Mouse (Mus musculus) kidney, adult 2 months (tissue): ENCODE results near the gene Slc25a11.

Experiments
- CTCF ChIP-seq: fragments of 200-500 bp; conservative IDR thresholded peaks from 2 replicates; pipeline ENCODE4 v1.5.1; 2011; ENCODE audit warnings: low read depth, mild to moderate bottlenecking, control low read depth, low read length, moderate library complexity, mixed read lengths; ENCODE audit not compliant: insufficient read depth, insufficient read length
- POLR2A ChIP-seq: fragments of 200-500 bp; IDR thresholded peaks from one replicate; pipeline ENCODE4 v1.6.1; 2011; ENCODE audit warnings: low read depth, low read length, control low read depth

GRCm38 (mm10) chr11:70688372-70688771, 41.1 kb upstream of the Slc25a11 start:
- TF ChIP-seq CTCF (no peak), POLR2A (no peak)
